Mouse (Mus musculus) heart, adult 8-10 months (tissue): Measurements from ENCODE around the gene Rps15a. TPM values are rescaled to one million over a fixed set of nuclear protein-coding genes. Genes with fewer than 3 reads are reported as not detected.
A peak's percentile ranks its signal among the peaks of the same experiment; 100 is the strongest.

ENCODE experiments used
- DNase-seq: peaks from one replicate; pipeline ENCODE4 v3.0.0; 2022; ENCODE audit warnings: low spot score
- total RNA-seq, 4 experiments: library from RNA; stranded (reverse); gene quantifications; 2 replicates each; pipeline ENCODE4 v1.2.4; 2022

Gene Rps15a
- total RNA-seq: 100 to 1,000 TPM; 436 to 548 (median 491) TPM

DNA sequence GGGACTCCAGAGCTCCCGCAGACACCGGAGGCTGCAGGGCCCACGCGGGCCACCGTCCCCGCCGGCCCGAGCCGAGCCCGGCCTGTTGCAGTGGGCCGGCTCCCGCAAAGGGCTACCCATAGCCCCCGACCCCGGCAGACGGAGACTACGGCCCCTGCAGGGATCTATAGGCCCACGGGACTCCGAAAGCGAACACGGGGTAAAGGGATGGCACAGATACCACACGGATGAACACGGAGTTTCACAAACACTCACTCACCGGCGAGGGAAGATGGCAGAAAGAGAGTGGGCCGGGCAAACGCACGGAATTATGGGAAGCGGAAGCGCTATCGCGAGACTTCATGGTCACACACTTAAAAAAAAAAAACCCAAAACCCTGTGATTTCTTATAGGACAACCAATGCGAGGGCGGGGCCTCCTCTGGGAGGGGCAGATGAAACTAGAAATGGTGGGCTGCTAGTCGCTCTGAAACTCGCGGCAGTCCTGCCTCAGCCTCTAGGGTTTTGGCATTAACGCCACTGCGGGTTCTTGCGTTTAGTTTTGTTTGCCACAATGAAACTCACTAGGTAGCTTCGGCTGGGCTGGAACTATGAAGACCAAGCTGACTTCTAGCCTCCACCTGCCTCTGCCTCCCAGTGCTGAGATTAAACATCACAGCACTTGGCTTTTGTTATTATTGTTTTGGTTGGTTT, at the start of gene Rps15a:
TSS of gene Rps15a (minus strand) at position 312 of the 692 bp plus-strand sequence.
- DNase-seq: peak; percentile 95

DNA sequence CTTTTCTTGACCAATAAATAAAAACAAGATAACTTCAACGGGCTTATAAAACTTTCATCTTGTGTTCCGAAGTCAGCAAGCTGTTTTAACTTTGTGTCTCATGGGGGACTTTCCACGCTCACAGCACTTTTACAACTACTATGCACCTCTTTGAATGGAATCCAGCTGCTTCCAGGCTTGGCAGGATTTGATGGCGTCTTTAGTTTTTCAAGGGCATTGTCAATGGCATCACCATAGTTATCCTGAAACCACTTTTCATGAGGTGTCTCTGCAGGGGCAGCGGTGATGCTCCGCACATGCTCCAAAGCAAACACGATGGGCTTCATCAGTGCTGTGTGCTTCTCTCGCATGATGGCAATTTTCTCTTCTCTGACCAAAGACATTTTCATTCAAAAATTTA, 47.0 kb upstream of the Rps15a start:
- no peak for DNase-seq

DNA sequence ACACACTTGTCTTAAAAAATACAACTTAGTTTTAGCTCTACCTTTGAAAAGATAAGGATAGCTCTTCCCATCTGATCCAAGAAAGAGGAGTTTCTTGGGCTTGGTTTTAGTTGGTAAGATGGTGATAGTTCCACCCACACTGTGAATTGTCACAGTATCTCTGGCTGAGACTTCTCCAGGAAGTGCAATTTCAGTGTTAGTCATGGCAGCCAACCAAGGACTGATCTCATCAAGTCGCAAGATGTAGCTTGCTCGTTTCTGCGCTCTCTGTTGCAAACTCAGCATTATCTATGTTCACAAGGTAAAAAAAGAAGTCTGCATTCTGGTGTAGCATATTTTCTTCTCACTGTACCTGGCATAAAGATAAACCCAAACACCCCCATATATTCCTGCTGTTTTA, 44.1 kb upstream of the Rps15a start:
- DNase-seq: peak; percentile 7

DNA sequence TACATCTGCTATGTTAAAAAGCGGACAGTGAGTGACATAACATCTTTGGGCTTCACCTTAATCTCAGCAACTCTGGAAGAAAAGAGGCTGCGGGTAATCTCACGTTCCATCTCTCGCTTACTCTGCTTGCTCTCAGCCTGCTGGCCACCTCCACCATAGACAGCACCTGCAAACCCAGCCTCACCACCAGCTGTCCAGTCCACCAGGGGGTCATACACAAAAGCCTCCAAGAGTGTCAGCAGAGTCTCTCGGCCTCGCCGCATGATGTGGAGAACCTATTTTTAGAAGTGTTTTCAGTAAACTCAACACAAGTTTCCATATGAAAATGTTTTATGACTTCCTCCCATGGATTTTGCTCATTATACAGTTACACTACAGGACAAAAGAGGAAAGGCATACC, 40.5 kb upstream of the Rps15a start:
- DNase-seq: no peak

DNA sequence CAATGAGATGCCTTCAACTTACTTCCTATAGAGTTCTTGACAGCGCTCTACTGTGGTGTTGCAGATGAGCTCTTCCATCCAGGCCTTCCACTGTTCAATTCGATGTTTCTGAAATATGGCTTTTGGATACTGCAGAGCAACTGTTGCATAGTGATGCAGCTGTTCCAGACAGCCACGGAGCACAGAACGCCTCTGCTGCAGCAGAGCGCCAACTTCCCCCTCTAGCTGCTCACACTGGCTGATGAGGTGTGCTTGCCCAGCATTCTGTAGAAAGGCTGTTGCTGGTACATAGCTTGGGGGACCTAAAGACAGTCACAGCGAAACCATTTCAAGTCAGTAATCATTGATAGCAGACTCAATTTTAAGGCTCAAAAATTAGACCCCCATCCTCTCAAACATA, 38.2 kb upstream of the Rps15a start:
- DNase-seq: no peak

DNA sequence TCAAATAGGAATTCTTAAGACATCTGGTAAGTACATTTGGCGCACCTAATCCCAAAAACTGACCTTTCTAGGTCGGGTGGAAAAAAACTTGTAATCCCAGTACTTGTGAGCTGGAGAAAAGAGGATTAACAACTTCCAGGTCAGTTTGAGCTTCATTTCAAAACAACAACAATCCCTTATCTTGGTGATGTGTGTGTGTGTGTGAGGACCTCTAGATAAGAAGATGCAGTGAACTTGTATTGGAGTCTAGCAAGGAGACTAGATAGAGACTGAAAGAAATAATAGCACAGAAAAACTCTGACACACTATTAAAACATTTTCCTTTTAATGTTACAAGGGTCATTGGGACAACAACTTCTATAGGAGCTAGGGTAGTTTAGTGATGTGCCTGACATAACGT, 27.6 kb upstream of the Rps15a start:
- no peak for DNase-seq

DNA sequence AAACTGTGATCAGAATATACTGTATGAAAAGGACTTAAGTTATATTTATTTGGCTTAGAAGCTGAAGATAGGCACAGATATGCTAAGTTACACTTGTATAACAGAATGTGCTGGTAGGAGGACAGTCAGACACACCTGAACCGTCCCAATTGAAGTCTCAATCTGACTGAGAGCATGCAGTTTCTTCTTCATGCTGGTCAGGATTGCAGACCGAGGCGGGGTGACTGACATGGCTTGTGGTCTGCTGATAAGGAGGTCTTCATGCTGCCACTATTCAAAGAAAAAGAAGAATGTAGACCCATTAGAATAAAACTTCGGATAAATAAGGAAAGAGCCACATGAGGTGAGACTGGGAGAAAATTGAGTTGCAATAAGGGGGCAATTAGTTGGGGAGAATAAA, 27.1 kb upstream of the Rps15a start:
- DNase-seq: no peak

DNA sequence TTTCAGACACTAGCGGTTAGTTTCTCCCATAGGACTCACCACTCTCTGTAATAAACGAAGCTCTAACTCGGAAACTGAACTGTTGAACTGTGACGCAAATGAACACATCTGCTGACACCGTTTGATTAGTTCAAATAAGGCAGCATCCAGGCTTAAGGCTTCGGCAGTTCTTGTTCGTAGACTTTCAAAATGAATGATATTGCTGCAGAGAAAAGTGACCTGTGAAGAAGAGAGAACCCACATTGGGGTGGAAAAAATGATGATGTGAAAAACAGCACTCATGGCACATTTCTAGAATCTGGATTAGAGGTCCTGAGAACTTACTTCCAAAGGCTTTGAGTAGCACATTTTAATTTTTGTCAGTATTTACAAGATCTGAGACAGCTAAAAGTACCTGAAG, 25.3 kb upstream of the Rps15a start:
- no peak for DNase-seq

DNA sequence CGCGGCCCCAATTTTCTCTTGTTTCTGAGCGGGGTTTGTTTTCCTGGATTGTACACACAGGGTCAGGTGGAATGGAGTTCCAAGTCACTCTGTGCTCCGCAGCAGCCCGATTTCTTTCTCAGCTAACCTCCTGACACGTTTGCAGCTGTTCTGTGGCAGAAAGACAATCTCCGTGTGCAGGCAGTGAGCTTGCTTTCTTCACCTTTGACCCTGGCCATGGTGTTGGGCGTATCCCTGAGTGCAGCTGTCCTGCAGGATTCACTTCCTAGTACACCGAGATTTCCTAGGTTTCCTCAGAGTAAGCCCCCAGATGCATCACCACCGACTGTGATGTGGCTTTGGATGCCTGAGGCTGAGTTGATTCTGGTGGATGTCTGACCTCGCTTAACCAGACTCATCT, 19.1 kb upstream of the Rps15a start:
- no peak for DNase-seq

DNA sequence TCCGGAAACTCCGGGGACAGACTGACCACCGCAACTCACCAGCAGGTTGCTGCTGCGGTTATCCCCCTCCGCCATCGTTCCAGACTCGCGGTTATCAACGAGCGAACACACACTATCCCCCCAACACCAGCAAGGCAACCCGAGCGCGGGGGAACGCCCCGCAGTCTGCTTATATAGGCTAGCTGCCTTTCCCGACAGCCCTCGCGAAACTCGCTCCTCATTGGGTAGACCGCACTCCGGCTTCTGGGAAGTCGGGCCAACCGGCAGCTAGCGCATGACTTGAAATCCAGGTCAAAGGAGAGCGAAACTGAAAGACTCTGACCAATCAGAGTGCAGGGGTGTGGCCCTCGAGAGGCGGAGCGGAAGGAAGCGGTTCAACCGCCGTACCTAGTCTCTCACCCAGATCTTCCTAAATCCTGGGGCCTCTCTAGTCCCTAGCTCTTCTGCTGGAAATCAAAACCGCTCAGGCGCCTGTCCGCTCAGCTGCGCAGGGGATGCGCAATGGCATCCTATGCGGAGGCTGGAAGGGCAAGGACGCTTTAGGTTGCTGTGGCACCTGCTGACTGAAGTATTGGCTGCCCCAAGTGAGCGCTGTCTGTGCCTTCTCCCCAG, 13.5 kb upstream of the Rps15a start, which contains the start of gene Arl6ip1:
TSS of gene Arl6ip1 (minus strand) at position 233 of the 612 bp plus-strand sequence.
- DNase-seq: peak; percentile 99

DNA sequence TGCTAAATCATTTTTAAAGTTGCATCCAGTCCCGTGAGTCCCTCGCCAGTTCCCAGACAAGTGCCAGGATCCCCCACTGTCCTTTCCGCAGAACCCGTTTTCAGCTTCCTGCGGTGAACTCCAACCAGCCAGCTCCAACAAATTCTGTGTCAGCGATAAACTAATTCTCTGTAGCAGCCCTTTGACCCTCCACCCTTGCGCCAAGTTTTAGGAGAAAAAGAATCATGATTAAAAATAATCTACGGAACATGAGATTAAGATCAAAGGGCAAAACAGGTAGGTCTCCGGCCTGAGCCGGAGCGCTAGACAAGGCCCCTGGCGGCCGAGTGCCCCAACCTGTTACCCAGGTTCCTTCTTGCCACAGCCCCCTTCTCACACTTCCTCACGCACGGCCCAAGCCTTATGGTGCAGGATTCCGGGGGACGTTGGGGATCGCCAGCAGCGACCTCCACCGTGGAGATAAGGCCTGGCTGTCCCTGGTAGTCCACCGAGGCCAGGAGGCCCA, 13.0 kb upstream of the Rps15a start:
- DNase-seq: no peak

DNA sequence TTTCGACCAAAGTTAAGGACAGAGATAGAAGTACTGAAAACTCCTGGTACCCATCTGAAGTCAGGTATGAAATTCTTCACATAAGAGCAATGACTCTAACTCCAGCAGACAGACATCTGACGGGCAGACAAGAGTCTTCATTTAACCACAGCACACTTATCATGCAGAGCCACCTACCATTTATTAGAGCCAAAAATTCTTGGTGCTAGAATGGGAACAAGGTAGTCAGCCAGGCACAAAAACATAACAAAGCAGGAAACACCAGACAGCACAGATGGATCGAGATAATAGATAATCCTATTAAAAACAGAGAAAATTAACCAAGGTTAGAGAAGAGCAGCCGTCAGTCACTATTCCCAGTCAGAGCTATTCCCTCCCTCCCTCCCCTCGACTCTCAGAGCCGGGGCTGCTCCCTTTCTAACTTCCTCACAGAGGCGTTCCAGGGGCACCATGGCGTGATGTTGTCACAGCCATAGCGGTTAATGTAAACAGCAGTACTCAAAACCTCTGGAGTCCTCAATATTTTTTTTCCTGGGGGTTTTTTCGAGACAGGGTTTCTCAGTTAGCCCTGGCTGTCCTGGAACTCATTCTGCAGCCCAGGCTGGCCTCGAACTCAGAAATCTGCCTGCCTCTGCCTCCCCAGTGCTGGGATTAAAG, 10.4 kb upstream of the Rps15a start:
- no peak for DNase-seq

DNA sequence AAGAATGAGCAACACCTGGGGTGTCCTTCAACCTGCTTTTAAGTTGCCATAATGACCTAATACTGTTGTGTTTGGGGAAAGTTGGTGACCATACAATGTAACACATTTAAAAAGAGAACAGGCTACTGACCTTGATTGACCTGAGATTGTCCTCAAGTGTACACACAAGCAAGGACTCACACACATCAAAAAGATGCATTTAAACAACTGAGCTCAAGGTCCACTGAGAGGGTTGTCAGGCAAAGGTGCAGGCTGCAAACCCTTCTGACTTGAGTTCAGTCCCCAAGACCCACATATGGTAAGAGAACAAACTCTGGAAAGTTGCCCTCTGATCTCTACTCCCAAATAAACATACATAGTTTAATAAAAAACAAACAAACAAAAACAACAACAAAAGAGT, 9.7 kb upstream of the Rps15a start:
- no peak for DNase-seq

DNA sequence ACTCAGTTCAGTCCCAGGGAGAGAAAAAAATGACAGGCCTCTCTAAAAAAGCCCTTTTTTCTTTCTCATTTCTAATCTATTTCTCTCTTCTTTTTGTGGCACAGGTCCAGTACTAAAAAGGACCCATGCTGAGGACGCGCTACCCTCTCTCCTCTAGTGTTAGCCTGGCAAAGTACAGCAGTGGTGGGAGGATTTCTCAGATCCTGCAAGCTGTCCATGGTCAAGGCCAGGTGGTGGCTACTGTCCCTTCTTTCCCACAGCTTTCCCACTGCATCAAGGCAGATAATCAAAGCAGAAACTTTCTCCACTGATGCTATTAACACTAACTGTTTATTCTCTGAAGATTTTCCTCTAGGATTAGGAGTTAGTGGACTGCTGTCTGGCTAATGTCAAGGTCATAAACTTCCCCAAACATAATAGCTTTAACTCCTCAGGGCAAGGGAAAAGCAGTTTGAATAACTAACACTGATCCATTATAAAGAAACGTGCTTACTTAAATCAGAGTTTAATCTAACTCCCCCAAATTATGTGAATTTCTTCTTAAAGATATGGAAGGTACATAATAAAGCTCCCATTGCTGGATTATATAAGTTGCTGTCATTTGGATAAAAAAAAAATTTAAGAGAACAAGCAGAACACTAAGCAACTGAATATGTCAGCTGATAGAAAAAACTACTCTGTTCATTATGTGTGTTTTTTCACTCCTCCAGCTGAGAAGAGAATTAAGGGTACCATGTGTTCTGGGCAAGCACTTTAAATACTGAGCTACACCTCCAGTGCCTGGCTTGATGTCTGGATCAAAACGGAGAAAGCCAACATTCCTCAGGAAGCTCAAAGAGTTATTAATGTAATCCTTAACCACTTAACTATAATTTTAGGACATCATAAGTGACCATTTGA, 7.8 kb upstream of the Rps15a start:
- DNase-seq: no peak

DNA sequence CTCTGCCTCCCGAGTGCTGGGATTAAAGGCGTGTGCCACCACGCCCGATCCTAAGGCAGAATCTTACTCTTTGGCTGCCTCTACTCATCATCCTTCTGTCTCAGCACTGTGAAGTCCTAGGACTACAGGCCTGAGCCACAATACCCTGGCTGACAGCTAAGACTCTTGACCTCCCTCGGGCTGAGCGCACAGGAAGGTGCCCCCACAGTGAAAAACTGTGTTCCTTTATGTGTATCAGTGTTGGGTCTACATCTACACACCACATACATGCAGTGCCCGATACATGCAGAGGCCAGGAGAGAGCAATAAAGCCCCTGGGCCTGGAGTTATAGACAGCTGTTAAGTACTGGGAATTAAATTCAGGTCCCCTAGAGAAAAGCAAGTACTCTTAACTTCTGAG, 6.2 kb upstream of the Rps15a start:
- DNase-seq: no peak

DNA sequence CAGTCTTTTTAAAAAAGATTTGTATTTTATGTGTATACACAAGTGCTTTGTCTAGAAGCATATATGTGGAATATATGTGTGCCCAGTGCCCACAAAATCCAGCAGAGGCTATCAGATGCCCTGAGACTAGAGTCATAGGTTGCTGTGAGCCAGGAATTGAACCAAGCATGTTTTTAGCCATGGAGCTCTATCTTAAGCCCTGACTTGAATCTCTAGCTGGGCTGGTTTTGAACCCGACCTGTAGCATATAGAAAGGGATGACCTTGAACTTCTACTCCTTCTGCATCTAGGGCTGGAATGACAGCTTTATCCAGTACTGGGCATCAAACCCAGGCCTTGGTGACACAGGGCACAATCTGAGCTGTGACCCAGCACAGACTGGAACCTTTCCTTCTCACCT, 4.7 kb upstream of the Rps15a start:
- no peak for DNase-seq

DNA sequence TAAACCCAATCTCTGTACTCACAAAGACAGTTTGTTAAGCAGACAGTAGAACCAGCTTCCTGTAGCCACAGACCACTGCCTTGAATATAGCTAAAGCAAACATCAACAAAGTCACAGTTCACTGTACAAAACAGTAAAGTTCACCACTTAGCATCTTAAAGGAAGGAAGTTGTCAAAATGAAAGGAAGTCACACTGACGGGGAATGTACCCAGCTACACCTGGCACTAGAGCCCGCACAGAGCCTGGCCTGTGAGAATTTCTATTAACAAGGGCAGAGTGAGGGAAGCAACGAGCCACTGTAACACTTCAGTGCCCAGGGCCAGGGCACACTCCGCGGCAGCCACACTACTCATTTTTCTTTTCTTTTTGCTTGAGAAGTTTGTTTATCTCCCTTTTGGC, 4.0 kb upstream of the Rps15a start:
- no peak for DNase-seq

DNA sequence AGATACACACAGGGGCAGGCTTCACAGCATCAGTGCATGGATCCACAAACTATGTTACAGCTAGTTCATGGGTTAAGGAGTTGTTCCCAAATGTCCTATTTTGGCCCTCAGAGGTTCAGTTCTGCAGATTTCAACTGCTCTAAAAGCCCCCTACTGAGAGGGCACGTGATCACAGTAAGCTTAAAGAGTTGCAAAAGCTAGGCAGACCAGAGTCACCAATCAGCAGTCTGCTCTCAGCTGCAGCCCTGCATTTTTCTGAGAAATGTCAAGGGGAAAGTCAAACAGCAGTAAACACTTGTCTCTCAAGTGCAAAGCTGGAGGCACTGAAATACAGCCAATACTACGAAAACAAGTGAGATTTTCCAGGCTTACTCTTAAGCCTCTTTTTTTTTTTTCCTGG, 3.2 kb upstream of the Rps15a start:
- no peak for DNase-seq

DNA sequence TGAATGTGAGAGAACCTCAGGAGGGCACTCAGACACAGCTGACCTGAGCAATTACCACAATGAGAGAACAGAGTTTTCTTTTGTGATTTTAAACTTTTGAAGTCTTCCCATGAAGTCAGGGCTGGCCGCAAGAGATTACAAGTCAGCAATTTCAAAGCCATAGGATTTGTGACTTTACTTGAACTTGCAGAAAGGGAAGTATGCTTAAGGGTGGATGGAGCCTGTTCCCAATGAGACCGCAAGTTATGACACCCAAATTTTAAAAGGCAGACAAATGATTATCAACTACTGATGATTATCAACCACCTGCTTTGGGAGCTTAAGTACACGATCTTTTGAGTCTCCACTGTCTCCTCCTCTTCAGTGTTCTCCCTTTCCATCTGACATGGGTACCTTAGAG, 2.4 kb upstream of the Rps15a start:
- DNase-seq: no peak

DNA sequence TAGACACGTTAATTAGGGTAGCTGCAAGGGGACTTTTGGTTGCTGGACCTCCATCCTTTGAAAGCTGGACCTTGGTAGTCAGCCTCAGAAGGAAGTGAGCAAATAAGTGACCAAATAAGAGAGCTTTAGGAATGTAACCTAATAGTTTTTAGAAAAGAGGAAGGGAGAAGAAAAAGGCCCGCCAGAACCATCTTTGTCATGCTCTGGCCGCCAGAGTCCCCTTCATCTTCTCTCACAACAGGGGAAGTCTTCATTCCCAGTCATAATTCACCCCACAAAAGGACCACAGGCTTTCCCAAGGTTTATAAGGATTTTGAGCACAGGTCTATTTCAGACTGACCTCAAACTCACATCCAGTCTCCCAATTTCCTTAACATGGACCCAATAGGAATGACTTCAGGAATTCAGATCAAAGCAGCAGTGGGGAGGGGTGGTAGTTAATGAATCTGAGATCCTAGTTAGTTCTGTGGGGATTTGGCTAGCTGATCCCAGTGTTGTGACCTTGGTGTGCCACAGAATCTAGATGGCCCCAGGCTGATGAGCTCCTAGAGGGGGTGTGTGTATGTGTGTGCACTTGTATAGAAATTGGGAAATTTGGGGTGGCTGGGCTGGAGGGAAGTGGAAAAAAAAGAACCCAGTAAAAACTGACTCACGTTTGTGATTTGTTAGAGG, 1.7 kb upstream of the Rps15a start:
- no peak for DNase-seq

DNA sequence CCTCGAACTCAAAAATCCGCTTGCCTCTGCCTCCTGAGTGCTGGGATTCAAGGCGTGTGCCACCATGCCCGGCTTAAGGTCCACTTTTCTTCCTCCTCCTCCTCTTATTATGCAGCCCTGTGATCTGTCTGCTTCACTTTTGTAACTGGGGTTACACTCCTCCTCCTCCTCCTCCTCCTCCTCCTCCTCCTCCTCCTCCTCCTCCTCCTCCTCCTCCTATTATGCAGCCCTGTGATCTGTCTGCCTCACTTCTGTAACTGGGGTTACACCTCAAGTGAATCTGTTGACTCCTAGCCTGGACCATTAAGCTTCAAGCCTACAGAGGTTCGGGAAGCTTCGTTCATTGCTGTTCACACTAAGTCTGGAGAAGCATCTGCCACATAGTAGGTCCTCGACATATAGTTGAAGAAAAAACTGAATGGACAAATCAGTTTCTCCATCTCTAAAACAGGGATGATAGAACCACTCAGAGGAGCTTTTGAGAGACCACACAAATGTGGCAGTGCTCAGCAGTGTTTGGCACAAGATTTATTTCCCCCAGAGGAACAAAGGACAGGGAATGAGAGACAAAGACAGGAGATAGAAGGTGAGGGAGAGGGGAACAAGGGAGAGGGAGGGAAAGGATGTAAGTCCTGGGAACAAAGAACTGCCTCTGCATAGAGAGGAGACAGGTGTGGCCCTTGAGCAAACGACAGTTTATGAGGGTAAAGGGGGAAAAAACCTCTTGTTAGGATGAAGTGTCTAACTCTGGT, 975 bp upstream of the Rps15a start:
- DNase-seq: no peak
